Mouse (Mus musculus): ENCODE measurements at regions not wholly inside any gene's neighbourhood (a gene's known extent, or its start where the extent isn't known, plus 50 kb on each side); places are given as distances from the start of the nearest gene placed in this dataset.

GRCm38 (mm10) chr1:50836123-50836522, 64.3 kb upstream of the Tmeff2 start:
- Histone ChIP-seq H3K27ac (ENCODE audit: insufficient read depth, low read length) (no peak overlapping the region), H3K4me1 (ENCODE audit: control insufficient read depth, insufficient read depth, low read length) (no peaks in the 10 kb centered on the region), H3K4me3 (ENCODE audit: insufficient read depth, low read length) (no peak overlapping the region)
- TF ChIP-seq CTCF (IDR thresholded peaks at IDR 0.05; ENCODE audit: extremely low read depth, insufficient read depth, low read length) (no peak), POLR2A (IDR thresholded peaks at IDR 0.05; ENCODE audit: extremely low read depth, insufficient read depth, low read length) (no peak)

- Histone ChIP-seq H3K27ac (ENCODE audit: insufficient read depth, low read length) (no peak overlapping the region), H3K4me1 (ENCODE audit: control insufficient read depth, insufficient read depth, low read length) (no peaks in the 10 kb centered on the region), H3K4me3 (ENCODE audit: insufficient read depth, low read length) (no peak overlapping the region)
- TF ChIP-seq POLR2A (IDR thresholded peaks at IDR 0.05; ENCODE audit: extremely low read depth, insufficient read depth, low read length): no peak
- TF ChIP-seq CTCF (IDR thresholded peaks at IDR 0.05; ENCODE audit: extremely low read depth, insufficient read depth, low read length): no peak
These were observed 53.3 kb upstream of the Tmeff2 start for GRCm38 (mm10) chr1:50847156-50847555.
